Comparison of ENCODE assay signal across 8 mouse cellular contexts in genomic region chr17:35058911-35059892, GRCm38 (mm10). TPM values are rescaled to one million over a fixed set of nuclear protein-coding genes. Genes with fewer than 3 reads are reported as not detected.
DNase-seq lines count a peak whose midpoint lies in the region; ATAC-seq and TF ChIP-seq lines count a peak whose summit lies in the region.

Ddah2 (plus strand) TSS chr17:35059035.

- H3K4me3 ChIP-seq in embryonic facial prominence, embryonic 11.5 days (ENCODE audit: low read depth, low read length), result peak within 1 kb of the TSS; percentile 64
- H3K4me3 ChIP-seq in intestine, postnatal 0 days (ENCODE audit: low read depth, low read length), result peak within 1 kb of the TSS; percentile 59
- peak within 1 kb of the TSS; percentile 64 for H3K4me3 ChIP-seq in limb, embryonic 13.5 days
- peak within 1 kb of the TSS; percentile 72 for H3K4me3 ChIP-seq in midbrain, embryonic 15.5 days
- peak within 1 kb of the TSS; percentile 58 for H3K4me3 ChIP-seq in spleen, adult 2 months (ENCODE audit: extremely low read depth, insufficient read depth, insufficient read length)

- peak within 1 kb of the TSS; percentile 71 for H3K27ac ChIP-seq in embryonic facial prominence, embryonic 11.5 days (replicated peaks; ENCODE audit: low read depth, low read length)
- peak within 1 kb of the TSS; percentile 76 for H3K27ac ChIP-seq in intestine, postnatal 0 days (ENCODE audit: low read depth, low read length)
- peak within 1 kb of the TSS; percentile 92 for H3K27ac ChIP-seq in limb, embryonic 13.5 days
- H3K27ac ChIP-seq in midbrain, embryonic 15.5 days, result peak within 1 kb of the TSS; percentile 84
- H3K27ac ChIP-seq in spleen, adult 2 months (ENCODE audit: insufficient read depth, low read length), result peak within 1 kb of the TSS; percentile 38

- no peaks in the 10 kb centered on the region for H3K27me3 ChIP-seq in embryonic facial prominence, embryonic 11.5 days (ENCODE audit: control insufficient read depth, insufficient read depth, low read length)
- H3K27me3 ChIP-seq in intestine, postnatal 0 days (replicated peaks; ENCODE audit: control insufficient read depth, insufficient read depth, low read length), result no peaks in the 10 kb centered on the region
- peaks cover 18% of the 10 kb centered on the region for H3K27me3 ChIP-seq in limb, embryonic 13.5 days
- H3K27me3 ChIP-seq in midbrain, embryonic 15.5 days (replicated peaks), result peaks cover 13% of the 10 kb centered on the region
- H3K27me3 ChIP-seq in spleen, adult 2 months (ENCODE audit: control insufficient read depth, insufficient read depth, low read length), result no peaks in the 10 kb centered on the region

- TF ChIP-seq POLR2A in spleen, adult 2 months (IDR thresholded peaks at IDR 0.05; ENCODE audit: low read depth, low read length), result no peak

- peak within 1 kb of the TSS; percentile 92 for H3K9ac ChIP-seq in embryonic facial prominence, embryonic 11.5 days (replicated peaks; ENCODE audit: low read length)
- peak within 1 kb of the TSS; percentile 55 for H3K9ac ChIP-seq in intestine, postnatal 0 days (ENCODE audit: low read depth, low read length)
- H3K9ac ChIP-seq in limb, embryonic 13.5 days, result peak within 1 kb of the TSS; percentile 80
- peak within 1 kb of the TSS; percentile 71 for H3K9ac ChIP-seq in midbrain, embryonic 15.5 days

- H3K36me3 ChIP-seq in embryonic facial prominence, embryonic 11.5 days (replicated peaks; ENCODE audit: control insufficient read depth, insufficient read depth, low read depth, low read length), result peaks cover 15% of the 10 kb centered on the region
- peaks cover 53% of the 10 kb centered on the region for H3K36me3 ChIP-seq in intestine, postnatal 0 days (ENCODE audit: control insufficient read depth, insufficient read depth)
- peaks cover 73% of the 10 kb centered on the region for H3K36me3 ChIP-seq in limb, embryonic 13.5 days
- peaks cover 4% of the 10 kb centered on the region; the same call in 1 of the 2 replicates for H3K36me3 ChIP-seq in midbrain, embryonic 15.5 days (replicated peaks)
- peaks cover 19% of the 10 kb centered on the region for H3K36me3 ChIP-seq in spleen, adult 2 months (ENCODE audit: control insufficient read depth, insufficient read depth, low read length)

- under 1% methylated on average over 56 of the region's 57 CpGs for WGBS in embryonic facial prominence, embryonic 11.5 days
- under 1% methylated on average over 56 of the region's 57 CpGs for WGBS in intestine, postnatal 0 days
- WGBS in limb, embryonic 13.5 days, result under 1% methylated on average over 57 of the region's 57 CpGs
- under 1% methylated on average over 57 of the region's 57 CpGs for WGBS in midbrain, embryonic 15.5 days
- WGBS in spleen, adult 2 months, result 1% methylated on average over 57 of the region's 57 CpGs

- peak; percentile 79 for DNase-seq in layer of hippocampus, adult 11-12 months (ENCODE audit: low spot score)
- DNase-seq in layer of hippocampus, adult 9-10 months (ENCODE audit: low spot score), result no peak
- peak; percentile 98 for DNase-seq in embryonic facial prominence, embryonic 11.5 days (ENCODE audit: low spot score)
- peak; percentile 49 to 83 for DNase-seq in spleen, adult 2 months (ENCODE audit: low read depth in 1 of 2, low spot score in 2 of 2)

- H3K4me1 ChIP-seq in embryonic facial prominence, embryonic 11.5 days (ENCODE audit: control insufficient read depth, insufficient read depth, low read length), result peaks cover 12% of the 10 kb centered on the region
- peaks cover 5% of the 10 kb centered on the region; the same call in 1 of the 2 replicates for H3K4me1 ChIP-seq in intestine, postnatal 0 days (replicated peaks; ENCODE audit: control insufficient read depth, insufficient read depth, low read length)
- peaks cover 28% of the 10 kb centered on the region for H3K4me1 ChIP-seq in limb, embryonic 13.5 days
- peaks cover 20% of the 10 kb centered on the region for H3K4me1 ChIP-seq in midbrain, embryonic 15.5 days
- peaks cover 7% of the 10 kb centered on the region; the same call in 1 of the 2 replicates for H3K4me1 ChIP-seq in spleen, adult 2 months (ENCODE audit: control insufficient read depth, insufficient read depth, insufficient read length)

- peak; percentile 89 for ATAC-seq in embryonic facial prominence, embryonic 11.5 days (replicated peaks; ENCODE audit: insufficient number of reproducible peaks, low FRiP score, low TSS enrichment, low read depth)
- ATAC-seq in granulocyte monocyte progenitor cell, adult 5-6 weeks (replicated peaks; ENCODE audit: poor library complexity, severe bottlenecking), result peak; percentile 83
- ATAC-seq in intestine, postnatal 0 days, result peak; percentile 74
- ATAC-seq in limb, embryonic 13.5 days (ENCODE audit: low FRiP score, low read depth), result peak; percentile 91
- ATAC-seq in midbrain, embryonic 15.5 days (replicated peaks), result peak; percentile 89

- H3K9me3 ChIP-seq in embryonic facial prominence, embryonic 11.5 days (replicated peaks; ENCODE audit: control insufficient read depth, low read length), result no peaks in the 10 kb centered on the region
- H3K9me3 ChIP-seq in intestine, postnatal 0 days (ENCODE audit: control insufficient read depth), result no peaks in the 10 kb centered on the region
- H3K9me3 ChIP-seq in limb, embryonic 13.5 days, result no peaks in the 10 kb centered on the region
- H3K9me3 ChIP-seq in midbrain, embryonic 15.5 days, result no peaks in the 10 kb centered on the region

- peak; percentile 81 for TF ChIP-seq CTCF in intestine, postnatal 0 days (IDR thresholded peaks at IDR 0.05; ENCODE audit: low read depth)
- TF ChIP-seq CTCF in spleen, adult 2 months (IDR thresholded peaks at IDR 0.05; ENCODE audit: extremely low read depth, insufficient read depth, insufficient read length, insufficient replicate concordance), result peak; percentile 92

- H3K4me2 ChIP-seq in embryonic facial prominence, embryonic 11.5 days (ENCODE audit: low read depth, low read length), result peak within 1 kb of the TSS; percentile 84
- H3K4me2 ChIP-seq in intestine, postnatal 0 days (replicated peaks; ENCODE audit: low read depth), result peak within 1 kb of the TSS; percentile 76
- H3K4me2 ChIP-seq in limb, embryonic 13.5 days (replicated peaks), result peak within 1 kb of the TSS; percentile 99
- H3K4me2 ChIP-seq in midbrain, embryonic 15.5 days, result peak within 1 kb of the TSS; percentile 76

RNA-seq across cellular contexts. Expression of gene Ddah2, which starts in this region (rescaled TPM):
- 543 and 586 TPM in 2 replicates for polyA plus RNA-seq in embryonic facial prominence, embryonic 11.5 days (2014; fragmentation: Nextera tagmentation; extraction: Ambion mirVana)
- total RNA-seq in granulocyte monocyte progenitor cell, adult 5-6 weeks (2014; fragmentation: Nextera tagmentation), result 3.4 TPM in 1 of 2 replicates, not detected in the other
- 0.57 and 3.7 TPM in 2 replicates for total RNA-seq in granulocyte monocyte progenitor cell, adult 5-6 weeks (2017)
- polyA plus RNA-seq in intestine, postnatal 0 days (2015; fragmentation: Nextera tagmentation; extraction: Ambion mirVana), result 62.0 and 68.3 TPM in 2 replicates
- polyA plus RNA-seq in limb, embryonic 13.5 days (2015; fragmentation: Nextera tagmentation; extraction: Ambion mirVana), result 423 and 428 TPM in 2 replicates
- 337 and 380 TPM in 2 replicates for polyA plus RNA-seq in midbrain, embryonic 15.5 days (2015; fragmentation: Nextera tagmentation; extraction: Ambion mirVana)
- polyA plus RNA-seq in spleen, adult 2 months (2012; rRNA removed), result 18.4 and 18.9 TPM in 2 replicates

Comparison
In these comparisons a context has a peak if more than half of its experiments do, and no peak if none do; other contexts are left out.
1. H3K27ac ChIP-seq: peak in every context shown above with its lines; median percentile 92 in limb, embryonic 13.5 days; 84 in midbrain, embryonic 15.5 days; 76 in intestine, postnatal 0 days; 71 in embryonic facial prominence, embryonic 11.5 days; 38 in spleen, adult 2 months.